Mouse (Mus musculus): Measurements from ENCODE around the gene Mrfap1. TPM values are rescaled to one million over a fixed set of nuclear protein-coding genes. Genes with fewer than 3 reads are reported as not detected.
A peak's percentile ranks its signal among the peaks of the same experiment; 100 is the strongest.

Mrfap1 gene
- polyA plus RNA-seq, 1 experiment from 2014 or later: 323 TPM

DNA sequence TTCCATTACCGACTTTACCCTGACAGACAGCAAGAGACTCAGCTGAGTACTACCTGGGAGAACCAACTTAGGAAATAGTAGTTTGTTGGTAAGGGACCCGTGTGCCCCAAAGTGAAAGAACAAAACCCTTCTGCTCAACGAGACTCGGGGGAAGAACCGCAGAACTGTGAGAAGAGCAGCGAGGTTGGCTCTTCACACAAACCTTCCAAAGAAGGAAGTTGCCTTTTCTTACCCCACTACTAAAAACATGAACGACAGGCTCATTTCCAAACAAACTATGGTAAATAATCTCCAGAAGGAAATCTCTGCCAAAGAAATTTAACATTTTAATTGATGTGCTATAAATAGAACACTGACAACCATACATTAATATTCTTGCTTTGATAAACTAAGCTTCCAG lies 49.5 kb downstream of the Mrfap1 start:
- H3K4me2 ChIP-seq: peak overlapping the region; percentile 100
- H3K27me3 ChIP-seq: peaks cover 7% of the 10 kb centered on the region
- H3K9ac ChIP-seq: no peak overlapping the region
- peak overlapping the region; percentile 97 for H3K4me3 ChIP-seq
- no peak overlapping the region for H3K27ac ChIP-seq (replicated peaks)
- H3K36me3 ChIP-seq: no peaks in the 10 kb centered on the region
- peaks cover 22% of the 10 kb centered on the region for H3K4me1 ChIP-seq (replicated peaks)
- ATAC-seq (ENCODE audit: low read depth): no peak
- no peaks in the 10 kb centered on the region for H3K9me3 ChIP-seq
- 84% methylated on average over 7 of the region's 7 CpGs for WGBS

Other genes with a start within 250 kb of the Mrfap1 start
- gene Tbc1d14, start 203.5 kb downstream of the Mrfap1 start, polyA plus RNA-seq (2015; fragmentation: Nextera tagmentation; extraction: Ambion mirVana): 63.8 and 64.0 TPM in 2 replicates
- 26.6 and 26.9 TPM in 2 replicates for gene D5Ertd579e, start 100.7 kb downstream of the Mrfap1 start, polyA plus RNA-seq (2015; fragmentation: Nextera tagmentation; extraction: Ambion mirVana)
- 26.8 and 29.8 TPM in 2 replicates for gene Bloc1s4, start 48.1 kb downstream of the Mrfap1 start, polyA plus RNA-seq (2015; fragmentation: Nextera tagmentation; extraction: Ambion mirVana)
- 11.9 and 12.9 TPM in 2 replicates for gene Man2b2, start 33.9 kb upstream of the Mrfap1 start, polyA plus RNA-seq (2015; fragmentation: Nextera tagmentation; extraction: Ambion mirVana)
- gene Ppp2r2c, start 71.7 kb upstream of the Mrfap1 start, polyA plus RNA-seq (2015; fragmentation: Nextera tagmentation; extraction: Ambion mirVana): 43.1 and 44.8 TPM in 2 replicates
- gene Wfs1, start 192.4 kb upstream of the Mrfap1 start, polyA plus RNA-seq (2015; fragmentation: Nextera tagmentation; extraction: Ambion mirVana): 8.4 TPM in 2 replicates